Mouse (Mus musculus): Measurements from ENCODE around the gene Tead3. TPM values are rescaled to one million over a fixed set of nuclear protein-coding genes. Genes with fewer than 3 reads are reported as not detected.
"Not testable (repeated sequence)": the region's sequence is repeated elsewhere in the genome, so short reads cannot be mapped to it uniquely, and the experiment has no call there.

The Tead3 gene
- total RNA-seq, 2 experiments from 2014 or later, result 2.0 to 2.4 TPM

DNA sequence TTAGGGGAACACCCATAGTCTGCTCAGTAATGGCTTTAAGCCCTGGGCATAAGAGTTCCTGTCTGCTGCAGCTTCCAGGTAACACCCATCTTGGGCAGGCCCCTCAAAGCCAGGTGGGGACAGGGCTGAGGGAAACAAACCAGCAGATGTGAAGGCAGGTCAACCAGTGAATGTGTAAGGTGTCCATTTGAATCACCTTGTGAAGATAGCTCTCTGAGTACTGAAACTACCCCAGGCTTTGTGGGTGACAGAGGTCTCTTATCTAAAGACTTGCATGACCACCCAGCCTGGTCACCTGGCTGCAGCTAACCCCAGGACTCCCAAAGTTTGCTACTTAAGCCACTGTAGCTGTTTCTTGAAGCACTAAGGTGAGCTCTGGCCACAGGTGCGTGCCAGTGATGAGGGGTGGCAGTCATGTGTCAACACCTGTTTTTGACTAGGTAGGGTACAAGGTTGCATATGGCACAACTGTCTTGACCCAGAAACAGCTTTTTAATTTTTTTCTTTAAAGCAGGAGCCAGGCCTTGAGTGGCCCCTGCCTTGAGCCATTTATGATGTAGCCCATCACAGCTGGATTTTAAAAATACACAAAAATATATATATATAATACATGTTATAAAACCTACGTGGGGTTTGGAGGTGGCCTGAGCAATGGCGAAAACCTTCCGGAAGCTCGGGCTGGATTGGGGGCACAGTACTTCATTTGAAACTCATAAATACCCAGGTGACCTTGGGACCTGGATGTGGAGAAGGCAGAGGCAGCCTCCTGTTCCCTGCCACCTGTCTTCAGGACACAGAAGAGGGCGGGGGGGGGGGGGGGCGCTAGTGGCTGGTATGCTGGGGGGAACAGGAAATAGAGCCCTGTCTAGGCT lies 19.1 kb downstream of the Tead3 start:
- no peak for DNase-seq (ENCODE audit: low spot score in 2 of 2)

DNA sequence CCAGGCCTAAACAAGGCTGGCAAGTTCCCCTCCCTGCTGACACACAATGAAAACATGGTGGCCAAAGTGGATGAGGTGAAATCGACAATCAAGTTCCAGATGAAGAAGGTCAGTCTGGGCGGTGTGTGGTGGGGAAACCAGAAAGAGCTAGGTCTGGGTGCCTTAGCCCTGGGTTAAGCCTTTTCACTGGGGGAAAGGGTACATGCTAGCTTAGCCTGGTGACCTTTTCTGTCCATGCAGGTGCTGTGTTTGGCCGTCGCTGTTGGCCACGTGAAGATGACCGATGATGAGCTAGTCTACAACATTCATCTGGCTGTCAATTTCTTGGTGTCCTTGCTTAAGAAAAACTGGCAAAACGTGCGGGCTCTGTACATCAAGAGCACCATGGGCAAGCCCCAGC lies 20.0 kb downstream of the Tead3 start:
- not testable (repeated sequence) for DNase-seq (ENCODE audit: low spot score in 2 of 2)

DNA sequence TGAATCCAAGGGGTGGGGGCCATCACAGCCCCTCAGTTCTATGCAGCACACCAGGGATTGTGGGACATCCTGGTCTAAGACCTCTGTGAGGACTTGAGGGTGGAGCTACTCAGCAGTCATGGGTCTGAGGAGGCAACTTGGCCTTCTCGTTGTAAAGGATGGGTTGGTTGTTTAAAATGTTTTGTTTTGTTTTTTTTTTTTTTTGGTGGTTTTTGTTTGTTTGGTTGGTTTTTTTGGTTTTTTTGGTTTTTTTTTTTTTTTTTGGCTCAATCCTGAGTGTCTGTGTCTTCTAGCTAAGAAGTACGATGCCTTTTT lies 20.4 kb downstream of the Tead3 start:
- no peak for DNase-seq (ENCODE audit: low spot score in 2 of 2)

DNA sequence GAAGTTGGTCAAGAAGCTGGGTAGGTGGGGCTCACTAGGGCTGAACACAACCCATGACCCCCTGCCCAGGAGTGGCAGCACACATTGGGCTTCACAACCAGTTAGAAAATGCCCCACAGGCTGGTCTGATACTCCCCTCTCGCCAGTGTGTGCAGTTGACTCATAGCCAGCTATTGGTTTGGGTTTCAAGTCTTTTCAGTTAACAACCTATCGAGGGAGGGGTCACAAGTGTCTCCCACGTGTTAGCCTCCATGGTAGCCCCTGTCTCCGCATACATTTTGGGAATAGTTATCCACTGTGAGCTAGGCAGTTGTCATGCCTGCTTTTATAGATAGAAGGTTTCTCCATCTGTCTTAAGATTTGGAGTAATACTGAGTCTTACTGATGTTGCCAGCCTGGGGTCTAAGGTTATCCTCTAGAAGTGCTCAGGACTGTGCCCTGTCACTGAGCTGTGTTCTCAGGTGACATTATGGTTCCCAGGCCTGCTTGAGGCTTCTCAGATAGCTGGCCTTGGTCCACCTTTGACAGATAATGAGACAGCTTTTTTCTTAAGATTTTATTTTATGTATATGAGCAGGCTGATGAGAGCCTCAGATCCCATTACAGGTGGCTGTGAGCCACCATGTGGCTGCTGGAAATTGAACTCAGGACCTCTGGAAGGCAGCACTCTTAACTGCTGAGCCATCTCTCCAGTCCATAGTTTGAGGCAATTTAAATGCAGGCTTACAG lies 20.9 kb downstream of the Tead3 start:
- DNase-seq (ENCODE audit: low spot score in 2 of 2), result no peak

DNA sequence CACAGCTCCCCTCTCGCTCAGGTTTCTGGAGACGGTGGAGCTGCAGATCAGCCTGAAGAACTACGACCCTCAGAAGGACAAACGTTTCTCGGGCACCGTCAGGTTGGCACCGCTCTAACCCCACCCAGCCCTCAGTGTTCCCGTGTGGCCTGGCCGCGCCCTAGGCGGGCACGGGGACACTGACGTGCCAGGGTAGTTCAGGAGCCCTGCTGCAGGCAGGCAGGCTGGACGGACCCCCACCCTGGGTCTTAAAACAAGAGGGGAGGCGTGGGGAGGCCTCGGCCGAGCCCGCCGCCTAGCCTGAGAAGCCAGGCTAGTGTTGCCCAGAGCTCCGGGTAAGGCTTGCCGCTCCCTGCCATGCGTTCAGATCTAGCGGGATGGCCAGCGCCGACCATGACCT lies 21.7 kb downstream of the Tead3 start:
- no peak for DNase-seq (ENCODE audit: low spot score in 2 of 2)

DNA sequence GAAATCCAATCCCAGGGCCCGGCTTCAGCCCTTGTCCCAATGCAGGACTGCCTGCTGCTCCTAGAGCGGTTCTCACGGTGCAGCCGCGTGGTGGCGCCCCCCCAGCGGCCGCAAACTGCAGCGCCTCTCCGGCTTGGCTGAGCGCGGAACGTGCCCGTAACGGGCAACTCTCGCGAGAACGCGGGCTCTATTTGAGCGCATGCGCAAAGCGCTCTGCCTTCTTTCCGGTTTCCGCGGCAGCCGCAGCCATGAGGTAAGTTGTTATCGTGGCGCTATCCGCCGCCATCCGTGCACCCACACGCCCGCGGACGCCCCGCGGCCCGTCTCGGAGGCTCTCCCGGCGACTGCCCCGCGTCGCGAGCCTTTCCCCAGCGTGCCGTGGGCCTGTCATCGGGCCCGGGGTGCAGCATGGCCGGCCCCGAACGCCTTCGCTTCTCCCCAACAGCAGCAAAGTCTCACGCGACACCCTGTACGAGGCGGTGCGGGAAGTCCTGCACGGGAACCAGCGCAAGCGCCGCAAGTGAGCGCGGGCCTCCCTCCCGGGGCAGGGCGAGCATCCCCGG lies 22.2 kb downstream of the Tead3 start, which contains the start of gene Rpl10a:
Gene Rpl10a, plus strand, starts transcription at position 106 of the 563 bp plus-strand sequence.
- peak; percentile 94 to 98 for DNase-seq (ENCODE audit: low spot score in 2 of 2)

DNA sequence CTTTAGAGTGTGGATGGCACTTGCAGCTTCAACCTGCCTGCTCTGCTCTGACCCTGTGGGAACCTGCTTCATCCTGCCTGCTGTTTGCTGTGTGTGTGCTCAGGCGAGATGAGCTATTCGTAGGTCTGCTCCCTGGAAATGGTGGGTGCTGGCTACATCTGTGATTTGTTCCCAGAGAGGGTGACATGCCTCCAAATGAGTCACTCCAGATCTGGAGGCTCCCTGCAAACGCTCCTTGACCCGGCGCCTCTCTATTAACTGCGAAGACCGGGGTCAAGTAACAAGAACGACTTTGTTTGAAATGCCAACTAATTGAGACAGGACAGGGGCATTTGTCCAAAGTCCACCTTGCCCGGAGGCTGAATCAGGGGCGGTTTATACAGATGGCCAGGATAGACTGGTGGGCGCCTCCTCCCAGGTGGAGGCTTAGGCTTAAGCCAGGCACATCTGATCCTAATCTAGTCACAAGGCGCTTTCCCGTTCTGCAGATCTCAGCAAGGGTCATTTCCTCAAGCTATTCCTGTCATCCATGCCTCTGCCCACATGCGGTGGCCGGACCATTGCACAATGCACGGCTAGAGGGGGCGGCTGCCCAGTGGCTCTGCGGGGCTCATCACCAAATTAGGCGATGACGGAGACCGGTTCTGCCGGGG lies 22.8 kb downstream of the Tead3 start:
- peak; percentile 38 to 58 for DNase-seq (ENCODE audit: low spot score in 2 of 2)

DNA sequence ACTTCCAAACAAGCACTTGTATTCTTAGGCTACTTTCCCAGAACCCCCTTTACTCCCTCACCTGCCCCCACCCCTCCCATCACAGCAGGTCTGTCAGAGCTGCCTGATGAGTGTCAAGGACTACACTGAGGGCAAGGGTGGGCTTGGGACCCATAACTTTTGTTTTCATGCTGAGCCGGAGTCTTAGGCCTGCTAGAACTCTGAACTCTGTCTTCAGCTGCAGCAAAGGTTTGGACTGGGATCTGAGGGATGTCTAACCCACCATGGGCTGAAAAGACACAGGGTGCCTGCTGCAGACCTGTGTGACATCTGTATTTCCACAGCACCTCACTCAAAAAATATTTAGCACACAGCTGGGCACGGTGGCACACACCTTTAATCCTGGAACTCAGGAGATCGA lies 23.7 kb downstream of the Tead3 start:
- no peak for DNase-seq (ENCODE audit: low spot score in 2 of 2)

DNA sequence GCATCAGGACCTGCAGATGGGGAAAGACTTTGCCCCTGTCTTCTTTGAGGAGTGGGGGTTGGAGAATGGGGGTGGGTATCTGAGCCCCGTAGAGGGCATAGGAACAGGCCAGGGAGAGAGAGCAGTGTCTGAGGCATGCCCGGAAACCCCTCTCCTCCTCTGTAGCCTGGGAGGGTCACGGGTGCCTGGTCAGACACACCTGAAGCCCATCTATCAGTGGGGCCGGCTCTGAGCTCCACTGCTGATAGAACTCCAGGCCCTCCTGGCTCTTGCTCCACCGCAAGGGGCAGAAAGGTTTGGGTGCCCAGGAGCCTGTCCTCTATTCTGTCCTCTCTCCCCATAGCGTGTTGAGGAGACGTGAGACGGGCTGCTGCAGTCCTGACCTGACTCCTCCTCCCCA lies 24.9 kb downstream of the Tead3 start:
- no peak for DNase-seq (ENCODE audit: low spot score in 2 of 2)

DNA sequence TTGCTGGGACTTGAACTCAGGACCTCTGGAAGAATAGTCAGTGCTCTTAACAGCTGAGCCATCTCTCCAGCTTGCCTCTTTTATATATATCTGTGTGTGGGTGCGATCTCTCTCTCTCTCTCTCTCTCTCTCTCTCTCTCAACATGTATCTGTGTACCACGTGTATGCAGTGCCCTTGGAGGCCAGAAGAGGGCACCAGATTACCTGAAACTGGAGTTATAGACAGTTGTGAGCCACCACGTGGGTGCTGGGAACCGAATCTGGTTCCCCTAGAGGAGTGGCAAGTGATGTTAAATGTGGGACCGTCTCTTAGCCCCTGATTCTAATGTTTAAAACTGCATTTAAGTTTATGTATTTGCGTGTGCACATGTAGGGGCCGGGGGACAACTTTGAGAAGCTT lies 26.2 kb downstream of the Tead3 start:
- DNase-seq (ENCODE audit: low spot score in 2 of 2), result not testable (repeated sequence)

DNA sequence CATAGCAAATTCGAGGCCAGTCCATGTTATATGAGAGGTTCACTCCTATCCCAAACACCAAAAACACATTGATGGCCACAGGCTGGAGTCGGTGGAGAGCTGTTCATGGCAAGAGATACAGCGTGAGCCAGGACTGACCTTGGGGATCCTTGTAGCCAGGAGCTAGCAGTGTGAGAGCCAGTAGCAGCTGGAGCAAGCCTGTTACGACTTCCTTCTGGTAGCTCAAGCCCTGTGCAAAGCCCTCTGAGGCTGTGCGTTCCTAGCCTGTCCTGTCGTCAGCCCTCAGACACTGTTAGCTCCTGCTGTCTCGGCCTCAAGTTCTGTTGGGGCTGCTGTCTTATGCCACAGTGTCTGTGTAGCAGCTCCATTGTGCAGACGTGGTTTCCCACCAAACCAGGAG lies 26.8 kb downstream of the Tead3 start:
- no peak for DNase-seq (ENCODE audit: low spot score in 2 of 2)

DNA sequence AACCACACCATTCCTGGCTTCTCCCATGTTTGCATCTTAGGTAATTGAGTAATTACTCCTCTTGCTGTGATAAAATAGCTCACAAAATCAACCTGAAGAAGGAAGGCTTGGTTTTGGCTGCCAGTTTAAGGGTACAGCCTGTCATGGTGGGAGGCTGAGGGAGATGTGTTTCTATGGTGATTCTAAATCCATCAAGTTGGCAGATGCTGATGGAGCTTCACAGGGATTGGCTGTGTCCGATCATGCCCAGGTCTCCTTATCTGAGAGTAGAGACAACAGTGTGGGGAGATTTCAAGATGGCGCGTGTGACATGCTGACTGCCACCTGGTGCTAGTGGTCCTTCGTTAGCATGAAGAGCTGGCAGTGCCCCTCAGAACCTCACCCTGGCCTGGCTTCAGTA lies 28.9 kb downstream of the Tead3 start:
- DNase-seq (ENCODE audit: low spot score in 2 of 2), result peak in 1 of 2 experiments; percentile 48

DNA sequence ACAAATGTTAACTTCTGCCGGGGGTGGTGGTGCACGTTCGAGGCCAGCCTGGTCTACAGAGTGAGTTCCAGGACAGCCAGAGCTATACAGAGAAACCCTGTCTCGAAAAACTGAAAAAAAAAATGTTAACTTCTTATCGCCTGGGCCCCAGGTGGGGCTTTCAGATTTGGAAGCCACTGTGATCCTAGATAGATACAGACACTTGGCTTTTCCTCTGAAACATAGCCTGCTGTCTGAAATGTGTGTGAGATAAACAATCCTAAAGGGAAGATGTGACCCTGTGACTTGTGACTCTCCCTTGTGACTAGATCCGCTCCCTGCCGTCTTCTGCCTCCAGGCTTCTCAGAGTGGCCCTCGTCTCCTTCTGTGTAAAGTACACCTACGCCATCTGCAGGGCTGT lies 32.9 kb downstream of the Tead3 start:
- no peak for DNase-seq (ENCODE audit: low spot score in 2 of 2)

DNA sequence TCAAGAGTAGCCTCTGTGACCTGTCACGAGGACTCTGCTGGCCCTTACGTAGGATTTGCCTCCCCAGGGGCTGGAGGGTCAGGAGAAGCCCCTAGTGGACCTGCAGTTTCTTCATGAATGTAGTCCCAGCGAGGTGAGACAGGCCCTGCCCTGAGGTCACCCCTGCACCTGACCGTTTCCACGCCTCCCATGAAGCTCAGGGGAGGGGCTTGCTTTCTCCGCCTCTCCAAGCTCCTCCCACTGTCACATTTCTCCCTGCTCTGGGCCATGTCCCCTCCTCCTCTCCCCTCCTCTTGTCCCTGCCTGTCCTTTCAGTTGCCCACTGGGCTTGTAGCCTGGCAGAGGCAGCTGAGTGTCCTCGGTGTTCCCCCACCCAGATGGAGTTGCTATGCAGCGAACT lies 33.5 kb downstream of the Tead3 start:
- DNase-seq (ENCODE audit: low spot score in 2 of 2), result no peak

DNA sequence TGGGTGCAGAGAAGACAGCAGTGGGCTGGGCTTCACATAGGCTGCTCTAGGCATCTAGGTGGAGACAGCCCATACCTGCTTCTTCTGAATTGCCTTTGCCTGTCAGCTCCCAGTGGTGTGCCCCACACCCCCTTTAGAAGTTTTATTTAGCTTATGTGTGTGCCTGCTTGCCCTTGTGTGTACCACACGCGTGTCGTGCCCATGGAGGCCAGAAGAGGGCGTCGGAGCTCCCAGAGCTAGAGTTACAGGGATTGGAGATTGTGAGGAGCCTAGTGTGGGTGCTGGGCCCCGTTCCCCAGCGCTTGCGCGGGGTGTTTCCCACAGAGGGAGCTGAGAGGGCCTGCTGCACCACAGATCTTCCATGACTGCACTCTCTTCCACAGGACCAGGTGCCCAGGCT lies 34.1 kb downstream of the Tead3 start:
- DNase-seq (ENCODE audit: low spot score in 2 of 2), result no peak

DNA sequence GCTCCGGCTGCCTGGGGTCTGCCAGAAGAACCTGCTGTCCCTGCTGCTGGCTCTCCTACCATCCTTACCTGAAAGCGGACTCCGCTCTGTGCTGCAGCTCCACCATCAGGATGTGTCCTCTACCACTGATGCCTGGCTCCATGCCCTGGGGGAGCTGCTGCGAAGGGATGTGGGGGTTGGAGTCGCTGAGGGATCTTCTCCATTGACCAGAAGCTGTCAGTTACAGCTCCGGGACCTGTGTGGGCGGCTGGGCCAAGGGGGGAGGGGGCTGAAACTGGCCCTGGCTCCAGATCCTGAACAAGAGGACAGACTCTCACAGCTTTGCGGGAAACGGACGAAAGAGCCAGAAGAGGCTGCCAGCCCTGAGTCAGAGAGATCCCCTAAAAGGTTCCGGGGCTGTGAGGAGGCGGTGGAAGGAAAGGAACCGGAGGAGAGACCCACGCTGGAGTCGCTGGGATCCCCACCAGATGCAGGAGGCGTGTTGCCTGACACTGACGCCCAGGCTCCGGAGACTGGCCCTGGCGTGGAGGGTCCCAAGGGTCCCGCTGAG lies 34.9 kb downstream of the Tead3 start:
- no peak for DNase-seq (ENCODE audit: low spot score in 2 of 2)

DNA sequence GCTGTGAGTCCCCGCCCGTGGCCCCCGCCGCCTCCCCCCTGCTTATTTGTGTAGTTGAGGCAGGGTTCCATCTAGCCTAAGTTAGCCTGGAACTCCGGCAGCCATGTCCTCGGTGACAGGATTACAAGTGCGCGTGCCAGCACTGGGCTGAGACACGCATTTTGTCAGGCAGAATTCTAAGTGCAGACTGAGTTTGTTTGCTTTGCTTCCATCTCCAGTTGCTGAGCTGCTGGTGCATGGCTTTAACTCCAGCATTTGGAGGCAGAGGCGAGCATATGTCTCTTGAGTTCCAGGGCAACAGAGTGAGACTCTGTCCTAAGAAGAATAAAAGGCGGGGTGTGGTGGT lies 36.8 kb downstream of the Tead3 start:
- no peak for DNase-seq (ENCODE audit: low spot score in 2 of 2)

DNA sequence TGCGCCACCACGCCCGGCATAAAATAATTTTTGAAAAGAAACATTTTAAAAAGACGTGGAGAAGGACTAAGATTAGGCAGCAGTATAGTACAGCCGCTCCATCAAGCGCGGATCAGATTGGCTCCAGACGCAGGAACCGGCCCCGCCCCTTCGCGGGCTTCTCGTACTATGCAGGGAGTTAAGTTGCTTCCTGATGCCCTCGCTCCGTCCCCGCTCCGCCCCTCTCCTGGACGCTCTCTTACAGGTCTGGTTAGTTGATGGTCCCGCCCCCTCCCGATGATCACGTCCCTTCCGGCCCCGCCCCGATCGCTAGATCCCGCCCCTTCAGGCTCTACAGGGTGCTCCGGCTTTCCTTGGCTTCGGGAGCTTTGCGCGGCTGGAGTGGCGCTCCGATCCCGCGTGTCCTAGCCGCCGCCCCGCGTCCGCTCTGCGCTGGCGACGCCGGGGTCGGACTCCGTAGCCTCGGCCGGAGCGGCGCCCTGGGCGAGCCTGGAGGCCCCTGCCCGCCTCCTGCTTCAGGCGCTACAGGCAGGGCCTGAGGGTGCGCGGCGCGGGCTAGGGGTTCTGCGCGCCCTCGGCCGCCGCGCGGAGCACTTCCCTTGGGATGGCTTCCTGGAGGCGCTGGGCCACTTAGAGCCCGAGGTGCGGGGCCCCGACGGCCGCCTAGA lies 37.3 kb downstream of the Tead3 start, which contains the start of gene Fance:
Gene Fance, plus strand, starts transcription at position 308 of the 668 bp plus-strand sequence.
- DNase-seq (ENCODE audit: low spot score in 2 of 2), result peak; percentile 89 to 95

DNA sequence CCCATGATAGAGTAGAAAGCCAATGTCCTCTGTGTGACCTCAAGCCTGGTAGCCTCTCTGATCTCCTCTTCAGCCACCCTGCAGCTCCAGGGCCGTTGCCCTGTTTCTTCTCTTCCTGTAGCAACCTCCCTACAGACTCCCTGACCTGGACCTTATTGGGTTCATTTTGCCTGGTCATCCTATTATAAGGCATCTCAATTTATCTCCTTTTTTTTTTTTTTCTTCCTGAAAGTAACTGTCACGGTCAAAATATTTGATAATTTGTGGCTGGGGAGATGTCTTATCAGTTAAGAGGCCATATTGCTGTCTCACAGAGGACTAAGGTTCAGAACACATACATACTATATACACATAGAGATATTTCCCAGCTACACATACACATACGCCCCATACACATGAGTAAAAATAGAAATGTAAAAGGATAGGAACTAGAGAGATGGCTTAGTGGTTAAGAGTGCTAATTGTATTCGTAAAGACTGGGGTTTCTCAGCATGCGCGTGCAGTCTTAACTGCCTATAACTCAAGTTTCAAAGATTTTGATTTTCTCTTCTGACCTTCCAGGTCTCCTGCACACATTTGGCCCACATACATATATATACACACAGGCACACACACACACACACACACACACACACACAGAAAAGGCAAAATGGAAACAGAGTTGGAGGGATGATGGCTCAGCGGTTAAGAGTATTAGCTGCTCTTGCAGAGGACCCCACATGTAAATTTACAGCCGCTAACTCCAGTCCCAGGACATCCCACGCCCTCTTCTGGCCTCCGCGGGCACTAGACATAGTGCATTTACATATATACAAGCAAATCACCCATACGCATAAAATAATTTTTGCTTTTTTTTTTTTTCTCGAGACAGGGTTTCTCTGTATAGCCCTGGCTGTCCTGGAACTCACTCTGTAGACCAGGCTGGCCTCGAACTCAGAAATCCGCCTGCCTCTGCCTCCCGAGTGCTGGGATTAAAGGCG lies 38.1 kb downstream of the Tead3 start:
- DNase-seq (ENCODE audit: low spot score in 2 of 2), result no peak

All from layer of hippocampus, adult 18-20 months (tissue).